Mouse (Mus musculus) kidney, embryonic 16.5 days (tissue): ENCODE data around the gene Eml3. TPM values are rescaled to one million over a fixed set of nuclear protein-coding genes. Genes with fewer than 3 reads are reported as not detected.
A peak's percentile ranks its signal among the peaks of the same experiment; 100 is the strongest.

Experiments
- ATAC-seq: fragments of 200-750 bp; cut with Nextera tagmentation; 2 replicates; pipeline ENCODE4 v1.8.0; 2017; ENCODE audit warnings: moderate TSS enrichment; ENCODE audit not compliant: low FRiP score, low TSS enrichment
- H3K27ac ChIP-seq: fragments of 300-500 bp; sonication (generic); 2 replicates; pipeline ENCODE4 v1.5.1; 2014; ENCODE audit warnings: low read length
- H3K27me3 ChIP-seq: fragments of 300-500 bp; sonication (generic); 2 replicates; pipeline ENCODE4 v1.6.1; 2014; ENCODE audit warnings: low read length, control low read depth, mixed read lengths; ENCODE audit not compliant: insufficient read depth
- H3K36me3 ChIP-seq: fragments of 300-500 bp; sonication (generic); 2 replicates; pipeline ENCODE4 v1.6.1; 2014; ENCODE audit warnings: low read length, control low read depth, mixed read lengths; ENCODE audit not compliant: insufficient read depth
- H3K4me1 ChIP-seq: fragments of 300-500 bp; sonication (generic); 2 replicates; pipeline ENCODE4 v1.6.1; 2014; ENCODE audit warnings: low read length, control low read depth, mixed read lengths; ENCODE audit not compliant: insufficient read depth
- H3K4me2 ChIP-seq: fragments of 300-500 bp; sonication (generic); replicated peaks from 2 replicates; pipeline ENCODE4 v1.6.1; 2014; ENCODE audit warnings: low read depth, low read length
- H3K4me3 ChIP-seq: fragments of 300-500 bp; sonication (generic); 2 replicates; pipeline ENCODE4 v1.5.1; 2014; ENCODE audit warnings: mild to moderate bottlenecking, low read length
- H3K9ac ChIP-seq: fragments of 300-500 bp; sonication (generic); replicated peaks from 2 replicates; pipeline ENCODE4 v1.6.1; 2014; ENCODE audit warnings: low read length
- H3K9me3 ChIP-seq: fragments of 300-500 bp; sonication (generic); 2 replicates; pipeline ENCODE4 v1.6.1; 2016; ENCODE audit warnings: low read length, control low read depth
- WGBS: fragments of 180-500 bp; shearing (Covaris S2); extraction: QIAGEN DNeasy Blood & Tissue Kit; methylation state at CpG from one replicate; pipeline ENCODE4 v1.1.7; 2014; 5-methylcytosine and 5-hydroxymethylcytosine counted together
- polyA plus RNA-seq: library from polyadenylated mRNA; unstranded; fragments of >200 nt; fragmentation: Nextera tagmentation; extraction: Ambion mirVana; gene quantifications from 2 replicates; pipeline ENCODE4 v1.2.1, GENCODE M21; 2015

The Eml3 gene
- polyA plus RNA-seq, 1 experiment from 2014 or later: 34.1 TPM

DNA sequence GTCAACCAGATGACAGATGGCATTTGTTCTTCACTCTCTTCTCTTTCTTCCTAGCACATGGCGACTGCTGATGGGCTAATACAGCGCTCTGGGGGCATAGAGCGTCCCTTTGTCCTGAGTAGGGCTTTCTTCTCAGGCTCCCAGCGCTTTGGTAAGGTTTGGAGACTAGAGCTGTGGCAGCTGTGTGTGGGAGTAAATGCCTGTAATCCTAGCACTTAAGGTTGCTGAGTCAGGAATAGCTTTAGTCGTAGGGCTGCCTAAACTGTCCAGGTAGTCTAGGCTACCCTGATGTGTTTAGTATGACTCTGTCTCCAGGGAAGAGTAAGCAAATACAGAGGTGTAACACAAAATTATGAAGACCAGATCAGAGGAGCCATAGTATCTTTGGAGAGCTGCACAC, 17.5 kb upstream of the Eml3 start:
- no peak overlapping the region for H3K4me2 ChIP-seq
- no peak for ATAC-seq

DNA sequence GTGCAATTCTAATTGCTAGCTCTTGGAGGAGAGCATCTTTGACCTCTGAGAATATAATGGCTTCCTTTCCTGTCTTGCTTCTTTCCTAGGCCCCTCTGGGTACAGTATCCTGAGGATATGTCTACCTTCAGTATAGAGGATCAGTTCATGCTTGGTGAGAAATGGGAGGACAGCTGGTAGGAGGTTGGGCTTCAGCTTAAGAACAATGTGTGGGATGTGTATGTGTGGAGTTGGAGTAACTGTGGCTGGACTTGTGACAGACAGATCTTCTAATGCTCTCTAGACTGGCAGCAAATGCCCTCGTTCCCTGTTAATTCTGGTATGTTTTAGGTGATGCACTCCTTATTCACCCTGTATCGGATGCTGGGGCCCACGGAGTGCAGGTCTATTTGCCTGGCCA, 15.1 kb upstream of the Eml3 start:
- Histone ChIP-seq H3K4me2 (no peak overlapping the region), H3K36me3 (peaks cover 79% of the 10 kb centered on the region), H3K27me3 (no peaks in the 10 kb centered on the region), H3K4me3 (no peak overlapping the region), H3K9ac (no peak overlapping the region), H3K4me1 (no peaks in the 10 kb centered on the region), H3K27ac (no peak overlapping the region), H3K9me3 (no peaks in the 10 kb centered on the region)
- 94% methylated on average over 3 of the region's 3 CpGs for WGBS
- no peak for ATAC-seq

More for the DNA sequence above, 17.5 kb upstream of the Eml3 start:
- no peaks in the 10 kb centered on the region for H3K9me3 ChIP-seq
- no peaks in the 10 kb centered on the region for H3K4me1 ChIP-seq
- no peak overlapping the region for H3K9ac ChIP-seq
- H3K4me3 ChIP-seq: no peak overlapping the region
- H3K36me3 ChIP-seq: peaks cover 100% of the 10 kb centered on the region
- H3K27me3 ChIP-seq: no peaks in the 10 kb centered on the region
- WGBS: 80% methylated on average over 5 of the region's 5 CpGs
- H3K27ac ChIP-seq: no peak overlapping the region

DNA sequence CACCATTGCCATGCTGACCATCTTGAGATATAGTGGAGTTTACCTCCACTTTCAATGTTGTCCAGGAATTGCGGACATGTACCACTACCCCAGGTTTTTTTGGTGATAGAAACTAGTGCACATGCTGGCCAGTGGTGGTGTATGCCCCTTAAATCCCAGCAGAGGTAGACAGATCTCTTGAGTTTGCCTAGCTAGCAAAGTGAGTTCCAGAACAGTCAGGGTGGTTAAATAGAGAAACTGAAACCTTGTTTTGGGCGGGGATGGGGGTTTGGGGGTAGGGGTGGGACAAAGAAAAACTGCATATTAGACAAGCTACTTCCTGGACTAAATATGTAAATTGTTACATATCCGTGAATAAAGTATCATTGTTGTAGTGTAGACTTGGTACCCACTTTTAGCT, 10.4 kb upstream of the Eml3 start:
- no peak overlapping the region for H3K27ac ChIP-seq
- no peaks in the 10 kb centered on the region for H3K27me3 ChIP-seq
- ATAC-seq: no peak
- no peak overlapping the region for H3K4me3 ChIP-seq
- peaks cover 35% of the 10 kb centered on the region for H3K36me3 ChIP-seq
- H3K4me2 ChIP-seq: no peak overlapping the region
- no peak overlapping the region for H3K9ac ChIP-seq
- H3K4me1 ChIP-seq: peaks cover 16% of the 10 kb centered on the region
- no peaks in the 10 kb centered on the region for H3K9me3 ChIP-seq
- WGBS: 94% methylated on average over 3 of the region's 3 CpGs

DNA sequence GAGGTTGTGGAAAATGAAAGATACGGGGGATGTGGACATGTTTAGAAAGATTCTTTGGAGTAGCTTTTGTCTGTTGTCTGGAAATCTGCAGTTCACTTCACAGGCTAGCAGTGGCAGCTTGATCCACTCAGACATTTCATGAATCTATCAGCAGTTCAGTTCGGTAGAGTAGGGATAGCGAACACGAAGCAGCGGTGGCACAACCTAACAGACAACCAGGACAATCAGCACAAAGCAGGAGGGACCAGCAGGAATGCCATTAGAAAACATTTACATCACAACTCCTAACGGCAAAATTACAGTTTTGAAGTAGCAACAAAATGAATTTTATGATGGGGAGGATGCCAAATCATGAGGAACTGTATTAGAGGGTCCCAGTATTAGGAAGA, 9.7 kb upstream of the Eml3 start:
- 55% methylated on average over 6 of the region's 6 CpGs for WGBS
- Histone ChIP-seq H3K9me3 (no peaks in the 10 kb centered on the region), H3K4me1 (peaks cover 16% of the 10 kb centered on the region), H3K27me3 (no peaks in the 10 kb centered on the region), H3K36me3 (peaks cover 28% of the 10 kb centered on the region), H3K4me2 (peak overlapping the region; percentile 56), H3K9ac (peak overlapping the region; percentile 87; the same call in 1 of the 2 replicates), H3K27ac (peak overlapping the region; percentile 96), H3K4me3 (peak overlapping the region; percentile 81)
- ATAC-seq: no peak

DNA sequence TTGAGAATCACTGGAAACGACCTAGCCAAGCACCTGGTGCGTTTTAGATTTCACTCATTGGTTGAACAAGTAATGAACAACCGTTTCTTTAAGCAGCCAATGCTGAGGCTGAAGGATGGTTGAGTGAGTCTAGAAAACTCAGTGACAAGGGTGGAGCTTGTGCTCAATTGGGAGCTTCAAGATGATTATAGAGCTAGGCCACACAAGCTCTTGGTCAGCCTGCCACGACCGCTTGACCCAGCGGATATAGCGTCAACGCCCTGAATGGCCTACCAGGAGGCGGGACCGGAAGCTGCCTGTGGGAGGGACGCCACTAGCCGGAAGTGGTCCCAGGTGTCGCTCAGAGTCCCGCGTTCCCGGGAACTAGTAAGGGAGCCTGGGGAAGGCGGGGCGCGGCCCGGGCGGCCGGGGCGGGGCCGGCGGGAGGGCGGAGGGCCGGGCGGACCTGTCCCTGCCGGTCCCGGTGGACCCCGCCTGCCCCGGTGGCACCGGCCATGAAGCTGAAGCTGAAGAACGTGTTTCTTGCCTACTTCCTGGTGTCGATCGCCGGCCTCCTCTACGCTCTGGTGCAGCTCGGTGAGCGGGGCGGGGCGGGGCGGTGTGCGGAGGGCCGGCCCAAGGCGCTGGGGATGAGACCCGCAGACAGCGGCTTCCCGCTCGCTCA, 9.1 kb upstream of the Eml3 start, which contains the start of gene B3gat3:
Gene B3gat3, plus strand, starts transcription at position 302 of the 664 bp plus-strand sequence.
- H3K36me3 ChIP-seq: peaks cover 25% of the 10 kb centered on the region
- peak within 1 kb of the TSS; percentile 56 for H3K4me2 ChIP-seq
- WGBS: 2% methylated on average over 50 of the region's 50 CpGs
- no peaks in the 10 kb centered on the region for H3K27me3 ChIP-seq
- H3K9me3 ChIP-seq: no peaks in the 10 kb centered on the region
- H3K9ac ChIP-seq: peak within 1 kb of the TSS; percentile 87
- peak within 1 kb of the TSS; percentile 81 for H3K4me3 ChIP-seq
- H3K4me1 ChIP-seq: peaks cover 16% of the 10 kb centered on the region
- ATAC-seq: peak; percentile 99
- peak within 1 kb of the TSS; percentile 96 for H3K27ac ChIP-seq

DNA sequence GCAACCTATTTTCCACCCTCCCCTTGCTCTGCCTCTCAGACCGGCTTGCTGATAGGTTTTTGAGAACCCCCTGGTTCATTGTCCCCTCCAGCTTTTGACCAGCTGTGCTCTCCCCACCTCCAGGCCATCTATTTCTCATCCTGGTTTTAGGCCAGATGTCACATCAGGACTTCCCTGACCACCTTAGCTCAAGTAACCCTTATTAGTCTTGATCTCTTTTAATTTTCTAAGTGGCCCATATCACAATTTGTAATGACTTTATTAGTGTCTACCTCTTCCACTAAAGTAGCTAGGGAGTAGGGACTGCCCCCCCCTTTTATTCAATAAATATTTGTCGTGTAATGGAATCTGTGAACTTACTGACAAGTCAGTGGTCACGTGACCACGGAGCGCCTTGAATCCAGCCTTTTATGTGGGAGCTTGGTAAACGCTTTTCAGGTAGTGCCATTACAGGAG, 8.5 kb upstream of the Eml3 start:
- Histone ChIP-seq H3K27me3 (no peaks in the 10 kb centered on the region), H3K27ac (peak overlapping the region; percentile 96), H3K4me1 (peaks cover 16% of the 10 kb centered on the region), H3K36me3 (peaks cover 25% of the 10 kb centered on the region), H3K9me3 (no peaks in the 10 kb centered on the region), H3K9ac (peak overlapping the region; percentile 87), H3K4me3 (peak overlapping the region; percentile 81), H3K4me2 (peak overlapping the region; percentile 56)
- peak; percentile 25; the same call in 1 of the 2 replicates for ATAC-seq
- WGBS: 1% methylated on average over 6 of the region's 6 CpGs

DNA sequence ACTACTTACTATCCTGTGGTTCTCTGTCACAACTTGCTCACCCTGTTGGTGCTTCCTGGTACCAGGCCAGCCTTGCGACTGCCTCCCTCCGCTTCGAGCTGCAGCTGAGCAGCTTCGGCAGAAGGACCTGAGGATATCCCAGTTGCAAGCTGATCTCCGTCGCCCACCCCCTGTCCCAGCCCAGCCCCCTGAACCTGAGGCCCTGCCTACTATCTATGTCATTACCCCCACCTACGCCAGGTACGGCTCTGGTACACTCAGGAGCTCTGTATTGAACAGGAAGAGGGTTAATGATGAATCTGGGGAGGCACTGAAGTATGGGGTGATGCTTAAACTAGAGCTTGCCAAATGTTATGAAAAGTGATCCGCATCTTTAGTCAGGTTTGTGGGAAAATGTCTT, 7.6 kb upstream of the Eml3 start:
- no peak overlapping the region for H3K4me3 ChIP-seq
- ATAC-seq: no peak
- H3K27ac ChIP-seq: no peak overlapping the region
- H3K36me3 ChIP-seq: peaks cover 21% of the 10 kb centered on the region; the same call in 1 of the 2 replicates
- H3K4me1 ChIP-seq: peaks cover 16% of the 10 kb centered on the region
- 80% methylated on average over 9 of the region's 9 CpGs for WGBS
- peak overlapping the region; percentile 56; the same call in 1 of the 2 replicates for H3K4me2 ChIP-seq
- no peaks in the 10 kb centered on the region for H3K9me3 ChIP-seq
- H3K27me3 ChIP-seq: no peaks in the 10 kb centered on the region
- H3K9ac ChIP-seq: peak overlapping the region; percentile 13; the same call in 1 of the 2 replicates

DNA sequence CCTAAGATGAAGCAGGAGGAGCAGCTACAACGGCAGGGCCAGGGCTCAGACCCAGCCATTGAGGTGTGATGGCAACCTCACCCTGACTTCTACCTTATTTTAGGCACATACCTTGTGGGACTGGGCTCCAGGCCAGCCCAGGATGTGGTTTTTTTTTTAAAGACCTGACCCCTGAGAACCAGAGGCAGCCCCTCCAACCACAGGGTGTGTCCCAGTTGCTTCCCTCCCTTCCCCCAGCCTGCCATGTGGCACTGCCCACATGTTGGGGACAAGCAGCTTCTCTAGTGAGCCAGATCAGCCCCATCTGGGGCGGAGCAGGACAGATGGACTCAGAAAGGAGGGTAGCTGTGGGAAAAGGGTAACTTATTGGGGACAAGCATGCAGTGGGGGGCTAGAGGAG, 2.6 kb upstream of the Eml3 start:
- Histone ChIP-seq H3K9ac (no peak overlapping the region), H3K27ac (no peak overlapping the region), H3K9me3 (no peaks in the 10 kb centered on the region), H3K4me2 (no peak overlapping the region), H3K4me3 (no peak overlapping the region), H3K27me3 (no peaks in the 10 kb centered on the region), H3K4me1 (peaks cover 19% of the 10 kb centered on the region), H3K36me3 (peaks cover 22% of the 10 kb centered on the region; the same call in 1 of the 2 replicates)
- no peak for ATAC-seq
- 83% methylated on average over 2 of the region's 2 CpGs for WGBS

DNA sequence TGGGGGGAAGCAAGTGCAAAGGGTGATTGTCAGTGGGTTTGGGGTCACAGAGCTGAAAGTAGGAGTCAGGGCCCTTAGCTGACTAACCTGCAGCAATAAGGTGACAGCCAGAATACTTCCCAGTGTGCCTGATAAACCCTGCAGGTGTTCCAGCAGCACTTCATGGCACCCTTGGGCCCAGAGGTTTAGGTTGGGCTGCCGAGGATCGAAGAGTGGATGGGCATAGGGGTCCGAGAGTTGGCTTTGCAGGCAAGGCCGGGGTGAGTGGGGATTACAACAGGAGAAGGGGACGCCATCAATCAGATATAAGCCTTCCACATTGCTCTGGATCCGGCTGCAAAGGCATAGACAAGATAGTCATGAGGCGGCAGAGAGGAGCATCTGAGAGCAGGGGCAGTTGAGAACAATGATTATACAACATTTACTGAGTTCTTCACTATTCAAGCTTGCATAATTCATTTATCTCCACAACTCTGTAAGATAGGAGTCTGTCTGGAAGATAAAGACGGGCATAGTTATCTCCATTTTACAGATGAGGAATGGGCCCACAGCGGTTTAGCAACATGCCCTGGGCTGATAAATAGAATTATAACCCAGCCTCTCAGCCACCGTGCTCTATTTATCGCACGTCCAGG, 1.3 kb upstream of the Eml3 start:
- ATAC-seq: no peak

More for the DNA sequence above, 1.3 kb upstream of the Eml3 start:
- Histone ChIP-seq H3K9me3 (no peaks in the 10 kb centered on the region), H3K36me3 (peaks cover 19% of the 10 kb centered on the region; the same call in 1 of the 2 replicates), H3K4me3 (no peak overlapping the region), H3K4me1 (peaks cover 18% of the 10 kb centered on the region), H3K4me2 (no peak overlapping the region), H3K27me3 (no peaks in the 10 kb centered on the region), H3K27ac (no peak overlapping the region), H3K9ac (no peak overlapping the region)
- WGBS: 87% methylated on average over 12 of the region's 12 CpGs
